In genomic region chr2:130178706-130179506, GRCm38 (mm10) we compare ENCODE assay signal across 7 mouse cellular contexts. TPM values are rescaled to one million over a fixed set of nuclear protein-coding genes. Genes with fewer than 3 reads are reported as not detected.
A peak's percentile ranks its signal among the peaks of the same experiment; 100 is the strongest.
DNase-seq lines count a peak whose midpoint lies in the region; ATAC-seq and TF ChIP-seq lines count a peak whose summit lies in the region.

Gene Snrpb (minus strand): TSS chr2:130179403.

- H3K4me3 ChIP-seq in embryonic facial prominence, embryonic 12.5 days: peak within 1 kb of the TSS; percentile 97
- H3K4me3 ChIP-seq in kidney, adult 2 months (ENCODE audit: insufficient read depth, low read depth, low read length): peak within 1 kb of the TSS; percentile 86
- H3K4me3 ChIP-seq in limb, embryonic 12.5 days (replicated peaks): peak within 1 kb of the TSS; percentile 99
- peak within 1 kb of the TSS; percentile 97 for H3K4me3 ChIP-seq in midbrain, embryonic 15.5 days
- H3K4me3 ChIP-seq in spleen, adult 2 months (ENCODE audit: extremely low read depth, insufficient read depth, insufficient read length): peak within 1 kb of the TSS; percentile 95

- H3K4me2 ChIP-seq in embryonic facial prominence, embryonic 12.5 days (replicated peaks): peak within 1 kb of the TSS; percentile 83
- H3K4me2 ChIP-seq in limb, embryonic 12.5 days: peak within 1 kb of the TSS; percentile 84
- peak within 1 kb of the TSS; percentile 76 for H3K4me2 ChIP-seq in midbrain, embryonic 15.5 days

- H3K36me3 ChIP-seq in embryonic facial prominence, embryonic 12.5 days: peaks cover 28% of the 10 kb centered on the region
- H3K36me3 ChIP-seq in kidney, adult 2 months (ENCODE audit: control insufficient read depth, insufficient read depth, low read length): peaks cover 6% of the 10 kb centered on the region
- H3K36me3 ChIP-seq in limb, embryonic 12.5 days: peaks cover 32% of the 10 kb centered on the region
- H3K36me3 ChIP-seq in midbrain, embryonic 15.5 days (replicated peaks): peaks cover 14% of the 10 kb centered on the region; the same call in 1 of the 2 replicates
- peaks cover 18% of the 10 kb centered on the region for H3K36me3 ChIP-seq in spleen, adult 2 months (ENCODE audit: control insufficient read depth, insufficient read depth, low read length)

- peak within 1 kb of the TSS; percentile 99 for H3K9ac ChIP-seq in embryonic facial prominence, embryonic 12.5 days
- peak within 1 kb of the TSS; percentile 100 for H3K9ac ChIP-seq in limb, embryonic 12.5 days (replicated peaks)
- H3K9ac ChIP-seq in midbrain, embryonic 15.5 days: peak within 1 kb of the TSS; percentile 99

- DNase-seq in adrenal gland, postnatal 25 days: peak; percentile 86
- peak; percentile 94 for DNase-seq in heart, adult 18-20 months
- peak; percentile 95 for DNase-seq in kidney, adult 2 months
- DNase-seq in spleen, adult 2 months (ENCODE audit: low read depth in 1 of 2, low spot score in 2 of 2): peak; percentile 75

- peaks cover 16% of the 10 kb centered on the region for H3K4me1 ChIP-seq in embryonic facial prominence, embryonic 12.5 days
- peaks cover 6% of the 10 kb centered on the region for H3K4me1 ChIP-seq in kidney, adult 2 months (ENCODE audit: control insufficient read depth, insufficient read depth, low read length)
- H3K4me1 ChIP-seq in limb, embryonic 12.5 days (replicated peaks): peaks cover 16% of the 10 kb centered on the region
- peaks cover 27% of the 10 kb centered on the region for H3K4me1 ChIP-seq in midbrain, embryonic 15.5 days
- H3K4me1 ChIP-seq in spleen, adult 2 months (ENCODE audit: control insufficient read depth, insufficient read depth, insufficient read length): peaks cover 9% of the 10 kb centered on the region

- no peak for TF ChIP-seq CTCF in kidney, adult 2 months (conservative IDR thresholded peaks at IDR 0.05; ENCODE audit: insufficient read depth, insufficient read length, low read depth, low read length)
- TF ChIP-seq CTCF in spleen, adult 2 months (IDR thresholded peaks at IDR 0.05; ENCODE audit: extremely low read depth, insufficient read depth, insufficient read length, insufficient replicate concordance): no peak

- H3K27me3 ChIP-seq in embryonic facial prominence, embryonic 12.5 days: no peaks in the 10 kb centered on the region
- H3K27me3 ChIP-seq in kidney, adult 2 months (replicated peaks; ENCODE audit: control insufficient read depth, insufficient read depth, low read length): no peaks in the 10 kb centered on the region
- no peaks in the 10 kb centered on the region for H3K27me3 ChIP-seq in limb, embryonic 12.5 days
- H3K27me3 ChIP-seq in midbrain, embryonic 15.5 days (replicated peaks): no peaks in the 10 kb centered on the region
- no peaks in the 10 kb centered on the region for H3K27me3 ChIP-seq in spleen, adult 2 months (ENCODE audit: control insufficient read depth, insufficient read depth, low read length)

- H3K9me3 ChIP-seq in embryonic facial prominence, embryonic 12.5 days: no peaks in the 10 kb centered on the region
- no peaks in the 10 kb centered on the region for H3K9me3 ChIP-seq in limb, embryonic 12.5 days
- H3K9me3 ChIP-seq in midbrain, embryonic 15.5 days: no peaks in the 10 kb centered on the region

- WGBS in embryonic facial prominence, embryonic 12.5 days: under 1% methylated on average over 81 of the region's 81 CpGs
- under 1% methylated on average over 81 of the region's 81 CpGs for WGBS in kidney, adult 2 months
- WGBS in limb, embryonic 12.5 days: under 1% methylated on average over 81 of the region's 81 CpGs
- under 1% methylated on average over 80 of the region's 81 CpGs for WGBS in midbrain, embryonic 15.5 days
- under 1% methylated on average over 81 of the region's 81 CpGs for WGBS in spleen, adult 2 months

- peak; percentile 52 for TF ChIP-seq POLR2A in kidney, adult 2 months (IDR thresholded peaks at IDR 0.05; ENCODE audit: low read depth, low read length)
- TF ChIP-seq POLR2A in spleen, adult 2 months (IDR thresholded peaks at IDR 0.05; ENCODE audit: low read depth, low read length): peak; percentile 71

- peak within 1 kb of the TSS; percentile 98 for H3K27ac ChIP-seq in embryonic facial prominence, embryonic 12.5 days
- peak within 1 kb of the TSS; percentile 88 for H3K27ac ChIP-seq in kidney, adult 2 months (ENCODE audit: insufficient read depth, low read depth, low read length)
- H3K27ac ChIP-seq in limb, embryonic 12.5 days: peak within 1 kb of the TSS; percentile 99
- H3K27ac ChIP-seq in midbrain, embryonic 15.5 days: peak within 1 kb of the TSS; percentile 96
- H3K27ac ChIP-seq in spleen, adult 2 months (ENCODE audit: insufficient read depth, low read length): peak within 1 kb of the TSS; percentile 79

- ATAC-seq in embryonic facial prominence, embryonic 12.5 days (ENCODE audit: insufficient number of reproducible peaks, insufficient read depth, low FRiP score, low TSS enrichment): peak; percentile 87
- peak; percentile 77 for ATAC-seq in limb, embryonic 12.5 days (ENCODE audit: insufficient number of reproducible peaks, insufficient read depth, low FRiP score, low TSS enrichment, low read depth)
- peak; percentile 96 for ATAC-seq in midbrain, embryonic 15.5 days (replicated peaks)

RNA-seq across cellular contexts. Expression of gene Snrpb, which starts in this region (rescaled TPM):
- 175 and 178 TPM in 2 replicates for total RNA-seq in adrenal gland, postnatal 25 days (2021)
- 620 and 646 TPM in 2 replicates for polyA plus RNA-seq in embryonic facial prominence, embryonic 12.5 days (2016; fragmentation: Nextera tagmentation; extraction: Ambion mirVana)
- total RNA-seq in heart, adult 18-20 months (2021): 100 to 1,000 TPM; 130 to 136 TPM
- polyA plus RNA-seq in kidney, adult 2 months (2012; rRNA removed): 193 and 194 TPM in 2 replicates
- polyA plus RNA-seq in limb, embryonic 12.5 days (2016; fragmentation: Nextera tagmentation; extraction: Ambion mirVana): 691 and 736 TPM in 2 replicates
- 313 and 342 TPM in 2 replicates for polyA plus RNA-seq in midbrain, embryonic 15.5 days (2015; fragmentation: Nextera tagmentation; extraction: Ambion mirVana)
- 255 and 272 TPM in 2 replicates for polyA plus RNA-seq in spleen, adult 2 months (2012; rRNA removed)

Comparison
In these comparisons a context has a peak if more than half of its experiments do, and no peak if none do; other contexts are left out.
1. Peak in every context shown above with its lines: DNase-seq, ATAC-seq, H3K4me3 ChIP-seq and H3K27ac ChIP-seq.